In genomic region chr8:84126742-84127141, GRCm38 (mm10) we compare ENCODE assay signal across 26 mouse cellular contexts. TPM values are rescaled to one million over a fixed set of nuclear protein-coding genes. Genes with fewer than 3 reads are reported as not detected.
DNase-seq lines count a peak whose midpoint lies in the region; ATAC-seq and TF ChIP-seq lines count a peak whose summit lies in the region.
"Had no signal": no experiment of that assay in that cellular context is flagged by ENCODE, and none has a peak within 500 bp of the region (broad histone marks: within the 10 kb centered on the region; RNA-seq: fewer than 3 reads in every experiment).

No protein-coding gene starts in this region.

- no peak overlapping the region for H3K4me3 ChIP-seq in heart, embryonic 16.5 days (ENCODE audit: low read length)
- H3K4me3 ChIP-seq in heart, adult 2 months, result no peak overlapping the region
- peak overlapping the region in 1 of 3 experiments; percentile 30 for H3K4me3 ChIP-seq in CH12.LX (replicated peaks in 1 of 3; ENCODE audit: low read depth in 2 of 3, low read length in 2 of 3, poor library complexity in 1 of 3)
- no peak overlapping the region for H3K4me3 ChIP-seq in left cerebral cortex, adult 2 months
- H3K4me3 ChIP-seq in forebrain, embryonic 15.5 days, result no peak overlapping the region
- H3K4me3 ChIP-seq: forebrain, embryonic 10.5 days; heart, embryonic 10.5 days; hindbrain, embryonic 10.5 days; limb, embryonic 15.5 days; lung, embryonic 15.5 days had no signal

- TF ChIP-seq RAD21 in CH12.LX (IDR thresholded peaks at IDR 0.05; ENCODE audit: low read depth, low read length), result no peak

- no peaks in the 10 kb centered on the region for H3K36me3 ChIP-seq in heart, embryonic 16.5 days (ENCODE audit: control insufficient read depth, insufficient read depth)
- H3K36me3 ChIP-seq in heart, adult 2 months (ENCODE audit: control insufficient read depth, insufficient read depth, low read length), result no peaks in the 10 kb centered on the region
- peaks cover under 1 to 28% of the 10 kb centered on the region in 2 experiments for H3K36me3 ChIP-seq in CH12.LX (replicated peaks in 1 of 2; ENCODE audit: control insufficient read depth in 1 of 2, insufficient read depth in 1 of 2, low read length in 1 of 2)
- peaks cover 2% of the 10 kb centered on the region; the same call in 1 of the 2 replicates for H3K36me3 ChIP-seq in forebrain, embryonic 15.5 days
- H3K36me3 ChIP-seq: lung, embryonic 15.5 days had no signal

- no peaks in the 10 kb centered on the region for H3K27me3 ChIP-seq in heart, embryonic 16.5 days (ENCODE audit: control insufficient read depth, insufficient read depth, low read length)
- no peaks in the 10 kb centered on the region for H3K27me3 ChIP-seq in heart, adult 2 months (ENCODE audit: control insufficient read depth, insufficient read depth, low read length)
- H3K27me3 ChIP-seq in CH12.LX (replicated peaks), result no peaks in the 10 kb centered on the region
- H3K27me3 ChIP-seq in forebrain, embryonic 15.5 days, result no peaks in the 10 kb centered on the region
- H3K27me3 ChIP-seq: limb, embryonic 15.5 days; lung, embryonic 15.5 days had no signal

- no peak for TF ChIP-seq EP300 in heart, adult 2 months (IDR thresholded peaks at IDR 0.05; ENCODE audit: insufficient read depth, low read depth, low read length)
- TF ChIP-seq EP300 in CH12.LX (IDR thresholded peaks at IDR 0.05; ENCODE audit: low read length), result no peak

- H3K4me1 ChIP-seq in heart, embryonic 16.5 days (ENCODE audit: control insufficient read depth, insufficient read depth, low read length), result no peaks in the 10 kb centered on the region
- no peaks in the 10 kb centered on the region for H3K4me1 ChIP-seq in heart, adult 2 months (ENCODE audit: control insufficient read depth, insufficient read depth, low read length)
- H3K4me1 ChIP-seq in CH12.LX (ENCODE audit: control insufficient read depth in 1 of 2, insufficient read depth in 2 of 2), result peaks cover 27 to 39% of the 10 kb centered on the region in 2 experiments
- 0 out of 2 replicates have a peak, but pooled peaks cover 5% of the 10 kb centered on the region for H3K4me1 ChIP-seq in forebrain, embryonic 15.5 days

- no peak for TF ChIP-seq CTCF in heart, adult 2 months (IDR thresholded peaks at IDR 0.05)
- TF ChIP-seq CTCF in CH12.LX (conservative IDR thresholded peaks at IDR 0.05 in 1 of 2, IDR thresholded peaks at IDR 0.05 in 1 of 2; ENCODE audit: low read depth in 2 of 2, low read length in 2 of 2), result no peak
- TF ChIP-seq CTCF in left cerebral cortex, adult 2 months (IDR thresholded peaks at IDR 0.05), result no peak

- H3K4me2 ChIP-seq in heart, embryonic 16.5 days (ENCODE audit: low read depth, low read length), result no peak overlapping the region
- no peak overlapping the region for H3K4me2 ChIP-seq in CH12.LX (ENCODE audit: insufficient read depth, low read depth, poor library complexity, severe bottlenecking)
- H3K4me2 ChIP-seq in forebrain, embryonic 15.5 days (replicated peaks), result no peak overlapping the region
- H3K4me2 ChIP-seq: lung, embryonic 15.5 days had no signal

- ATAC-seq in heart, embryonic 16.5 days (replicated peaks; ENCODE audit: extremely low read depth, insufficient read depth, low FRiP score), result 0 out of 2 replicates have a peak, but pooled peaks have one; percentile 19
- ATAC-seq in hematopoietic stem cell, adult 5-6 weeks (replicated peaks in 1 of 2; ENCODE audit: insufficient read depth in 1 of 2, low FRiP score in 2 of 2, low TSS enrichment in 1 of 2, low read depth in 1 of 2, poor library complexity in 2 of 2, severe bottlenecking in 2 of 2), result peak; percentile 26 to 38; a peak in 3 of 4 replicates
- ATAC-seq in megakaryocyte progenitor cell, adult 5-6 weeks (replicated peaks; ENCODE audit: poor library complexity), result peak; percentile 6; the same call in 1 of the 2 replicates
- ATAC-seq in forebrain, embryonic 15.5 days (replicated peaks), result no peak
- ATAC-seq: forebrain, postnatal 0 days; hindbrain, embryonic 16.5 days; intestine, embryonic 16.5 days; midbrain, embryonic 16.5 days had no signal

- no peak overlapping the region for H3K27ac ChIP-seq in heart, embryonic 16.5 days (ENCODE audit: low read length)
- no peak overlapping the region for H3K27ac ChIP-seq in heart, adult 2 months
- peak overlapping the region; percentile 43; the same call in 1 of the 2 replicates for H3K27ac ChIP-seq in CH12.LX (ENCODE audit: insufficient read depth, low read depth)
- H3K27ac ChIP-seq in left cerebral cortex, adult 2 months, result no peak overlapping the region
- no peak overlapping the region for H3K27ac ChIP-seq in forebrain, embryonic 15.5 days (replicated peaks)
- H3K27ac ChIP-seq: forebrain, embryonic 10.5 days; heart, embryonic 10.5 days; liver, embryonic 14.5 days; lung, embryonic 15.5 days; stomach, postnatal 0 days had no signal

- TF ChIP-seq POLR2A in heart, adult 2 months (IDR thresholded peaks at IDR 0.05; ENCODE audit: insufficient read depth, low read depth, low read length), result no peak
- TF ChIP-seq POLR2A in CH12.LX (IDR thresholded peaks at IDR 0.05; ENCODE audit: low read depth, low read length), result no peak

- dilution Hi-C loops in CH12.LX (cut with MboI; ENCODE audit: extremely low pct_ligation_motif_present, extremely low pct_unique_long_range_greater_than_20kb, low sequenced_read_pairs), result no loop called here

- intact Hi-C loops in heart, adult 2 months (cut with DNase I), result no loop called here
- intact Hi-C loops in left cerebral cortex, adult 2 months (cut with DNase I), result no loop called here

- WGBS in heart, embryonic 16.5 days, result 73% methylated on average over 2 of the region's 2 CpGs
- WGBS in heart, adult 2 months, result 75% methylated on average over 2 of the region's 2 CpGs
- WGBS in forebrain, embryonic 15.5 days, result 72% methylated on average over 2 of the region's 2 CpGs

- DNase-seq in heart, adult 2 months, result no peak
- peak; percentile 58 for DNase-seq in CH12.LX (ENCODE audit: extremely low read depth)
- DNase-seq in kidney, postnatal 25 days, result no peak
- DNase-seq in left cerebral cortex, adult 2 months (ENCODE audit: extremely low spot score in 1 of 2, low spot score in 2 of 2), result no peak
- DNase-seq: adrenal gland, adult 8-10 months; cerebellum, adult 2 months; cerebellum, postnatal 25 days; forebrain, postnatal 0 days; gastrocnemius, postnatal 14 days; right cerebral cortex, postnatal 4 days had no signal

- no peaks in the 10 kb centered on the region for H3K9me3 ChIP-seq in heart, embryonic 16.5 days (replicated peaks; ENCODE audit: control insufficient read depth, low read length)
- no peaks in the 10 kb centered on the region for H3K9me3 ChIP-seq in CH12.LX (replicated peaks; ENCODE audit: low read length)
- no peaks in the 10 kb centered on the region for H3K9me3 ChIP-seq in forebrain, embryonic 15.5 days
- H3K9me3 ChIP-seq: forebrain, embryonic 10.5 days; heart, embryonic 10.5 days; hindbrain, embryonic 10.5 days; limb, embryonic 15.5 days; lung, embryonic 15.5 days had no signal

- no peak overlapping the region for H3K9ac ChIP-seq in heart, embryonic 16.5 days (ENCODE audit: low read length)
- no peak overlapping the region for H3K9ac ChIP-seq in heart, adult 2 months (ENCODE audit: low read depth, low read length)
- H3K9ac ChIP-seq in CH12.LX (ENCODE audit: insufficient read depth, low read depth), result no peak overlapping the region
- no peak overlapping the region for H3K9ac ChIP-seq in forebrain, embryonic 15.5 days (replicated peaks)
- H3K9ac ChIP-seq: forebrain, postnatal 0 days; limb, embryonic 15.5 days; liver, embryonic 14.5 days; lung, embryonic 15.5 days had no signal

- no peaks in the 10 kb centered on the region for H3K79me2 ChIP-seq in heart, adult 2 months (replicated peaks; ENCODE audit: control insufficient read depth, insufficient read depth, low read length)
- H3K79me2 ChIP-seq in CH12.LX (replicated peaks; ENCODE audit: control insufficient read depth, extremely low read depth, insufficient read depth, poor library complexity, severe bottlenecking), result no peaks in the 10 kb centered on the region

- in situ Hi-C loops in CH12.LX (cut with MboI; ENCODE audit: low pct_ligation_motif_present, low pct_unique_long_range_greater_than_20kb, low sequenced_read_pairs), result no loop called here

RNA-seq across cellular contexts. Expression of gene Podnl1, which starts 1.0 kb away (rescaled TPM):
- polyA plus RNA-seq in heart, embryonic 16.5 days (2015; fragmentation: Nextera tagmentation; extraction: Ambion mirVana), result 0.17 and 0.37 TPM in 2 replicates
- not detected for total RNA-seq in heart, adult 2 months (2021)
- polyA plus RNA-seq in heart, adult 2 months (2012; rRNA removed), result 0.20 and 0.23 TPM in 2 replicates
- total RNA-seq in CH12.LX (2012; rRNA removed), result 0.92 and 0.98 TPM in 2 replicates
- 1.8 and 2.0 TPM in 2 replicates for total RNA-seq in CH12.LX (2014; rRNA removed)
- polyA plus RNA-seq in CH12.LX (2012; ENCODE audit: insufficient read length, low read depth), result 2.8 TPM in 2 replicates
- 1.4 and 2.7 TPM in 2 replicates for total RNA-seq in hematopoietic stem cell, adult 5-6 weeks (2017)
- 0.05 TPM in 1 of 2 replicates, not detected in the other for total RNA-seq in megakaryocyte progenitor cell, adult 5-6 weeks (2015)
- 0.54 TPM in 1 of 2 replicates, not detected in the other for total RNA-seq in megakaryocyte progenitor cell, adult 5-6 weeks (2017)
- total RNA-seq in left cerebral cortex, adult 2 months (2021), result not detected
- 0.32 TPM in 2 replicates for polyA plus RNA-seq in forebrain, embryonic 15.5 days (2015; fragmentation: Nextera tagmentation; extraction: Ambion mirVana)
- total RNA-seq: layer of hippocampus, postnatal 14 days; left cerebral cortex, postnatal 10 days had no signal

RNA-seq across cellular contexts. Expression of gene Cc2d1a, which starts 21.0 kb away (rescaled TPM):
- 14.8 and 15.4 TPM in 2 replicates for polyA plus RNA-seq in heart, embryonic 16.5 days (2015; fragmentation: Nextera tagmentation; extraction: Ambion mirVana)
- total RNA-seq in heart, adult 2 months (2021), result 10 to 100 TPM; 10.6 to 11.9 TPM
- polyA plus RNA-seq in heart, adult 2 months (2012; rRNA removed), result 10.2 and 11.2 TPM in 2 replicates
- total RNA-seq in CH12.LX (2012; rRNA removed), result 7.8 and 8.2 TPM in 2 replicates
- 2.5 and 2.8 TPM in 2 replicates for total RNA-seq in CH12.LX (2014; rRNA removed)
- polyA plus RNA-seq in CH12.LX (2012; ENCODE audit: insufficient read length, low read depth), result 10.5 and 11.4 TPM in 2 replicates
- total RNA-seq in hematopoietic stem cell, adult 5-6 weeks (2017), result 5.8 and 7.0 TPM in 2 replicates
- total RNA-seq in megakaryocyte progenitor cell, adult 5-6 weeks (2015), result 7.3 and 8.0 TPM in 2 replicates
- 5.7 and 8.0 TPM in 2 replicates for total RNA-seq in megakaryocyte progenitor cell, adult 5-6 weeks (2017)
- total RNA-seq in left cerebral cortex, adult 2 months (2021), result 10 to 100 TPM; 49.9 to 52.2 TPM
- 32.4 and 34.8 TPM in 2 replicates for polyA plus RNA-seq in forebrain, embryonic 15.5 days (2015; fragmentation: Nextera tagmentation; extraction: Ambion mirVana)

RNA-seq across cellular contexts. Expression of gene 4930432K21Rik, which starts 21.1 kb away (rescaled TPM):
- 1.2 and 1.3 TPM in 2 replicates for polyA plus RNA-seq in heart, embryonic 16.5 days (2015; fragmentation: Nextera tagmentation; extraction: Ambion mirVana)
- under 1 TPM; 0.26 to 0.30 TPM for total RNA-seq in heart, adult 2 months (2021)
- polyA plus RNA-seq in heart, adult 2 months (2012; rRNA removed), result 0.29 and 0.55 TPM in 2 replicates
- total RNA-seq in CH12.LX (2012; rRNA removed) (0.04 TPM in 1 of 2 replicates, not detected in the other), CH12.LX (2014; rRNA removed) (0.09 TPM in 1 of 2 replicates, not detected in the other)
- polyA plus RNA-seq in CH12.LX (2012; ENCODE audit: insufficient read length, low read depth), result not detected in 2 replicates
- 2.7 and 3.8 TPM in 2 replicates for total RNA-seq in hematopoietic stem cell, adult 5-6 weeks (2017)
- 0.17 and 0.32 TPM in 2 replicates for total RNA-seq in megakaryocyte progenitor cell, adult 5-6 weeks (2015)
- 2.1 and 2.2 TPM in 2 replicates for total RNA-seq in megakaryocyte progenitor cell, adult 5-6 weeks (2017)
- 1 to 10 TPM; 2.0 to 2.8 TPM for total RNA-seq in left cerebral cortex, adult 2 months (2021)
- polyA plus RNA-seq in forebrain, embryonic 15.5 days (2015; fragmentation: Nextera tagmentation; extraction: Ambion mirVana), result 2.4 and 2.7 TPM in 2 replicates

RNA-seq across cellular contexts. Expression of gene Dcaf15, which starts 22.2 kb away (rescaled TPM):
- 5.4 and 6.0 TPM in 2 replicates for polyA plus RNA-seq in heart, embryonic 16.5 days (2015; fragmentation: Nextera tagmentation; extraction: Ambion mirVana)
- 1 to 10 TPM; 5.9 to 7.6 TPM for total RNA-seq in heart, adult 2 months (2021)
- 17.0 and 18.4 TPM in 2 replicates for polyA plus RNA-seq in heart, adult 2 months (2012; rRNA removed)
- 44.3 and 47.9 TPM in 2 replicates for total RNA-seq in CH12.LX (2012; rRNA removed)
- total RNA-seq in CH12.LX (2014; rRNA removed), result 38.5 and 39.3 TPM in 2 replicates
- 48.3 and 50.7 TPM in 2 replicates for polyA plus RNA-seq in CH12.LX (2012; ENCODE audit: insufficient read length, low read depth)
- total RNA-seq in hematopoietic stem cell, adult 5-6 weeks (2017), result 21.0 and 23.1 TPM in 2 replicates
- total RNA-seq in megakaryocyte progenitor cell, adult 5-6 weeks (2015), result 13.2 and 14.3 TPM in 2 replicates
- 20.5 and 22.0 TPM in 2 replicates for total RNA-seq in megakaryocyte progenitor cell, adult 5-6 weeks (2017)
- total RNA-seq in left cerebral cortex, adult 2 months (2021), result 10 to 100 TPM; 17.9 to 18.0 TPM
- 17.8 and 19.3 TPM in 2 replicates for polyA plus RNA-seq in forebrain, embryonic 15.5 days (2015; fragmentation: Nextera tagmentation; extraction: Ambion mirVana)

RNA-seq across cellular contexts. Expression of gene Nanos3, which starts 58.3 kb away (rescaled TPM):
- 1.5 and 1.6 TPM in 2 replicates for polyA plus RNA-seq in heart, embryonic 16.5 days (2015; fragmentation: Nextera tagmentation; extraction: Ambion mirVana)
- total RNA-seq in heart, adult 2 months (2021), result 1 to 10 TPM in 1 of 2 experiments, not detected in 1; 1.9 TPM
- 0.61 TPM in 1 of 2 replicates, not detected in the other for polyA plus RNA-seq in heart, adult 2 months (2012; rRNA removed)
- total RNA-seq in CH12.LX (2012; rRNA removed), result not detected in 2 replicates
- not detected in 2 replicates for total RNA-seq in CH12.LX (2014; rRNA removed)
- polyA plus RNA-seq in CH12.LX (2012; ENCODE audit: insufficient read length, low read depth), result not detected in 2 replicates
- not detected in 2 replicates for total RNA-seq in hematopoietic stem cell, adult 5-6 weeks (2017)
- total RNA-seq in megakaryocyte progenitor cell, adult 5-6 weeks (2015), result 0.54 and 1.7 TPM in 2 replicates
- 3.5 TPM in 1 of 2 replicates, not detected in the other for total RNA-seq in megakaryocyte progenitor cell, adult 5-6 weeks (2017)
- 1 to 10 TPM; 2.0 to 3.0 TPM for total RNA-seq in left cerebral cortex, adult 2 months (2021)
- polyA plus RNA-seq in forebrain, embryonic 15.5 days (2015; fragmentation: Nextera tagmentation; extraction: Ambion mirVana), result 6.2 and 7.1 TPM in 2 replicates
